Mouse (Mus musculus): Measurements from ENCODE around the gene Ankrd39.

GRCm38 (mm10) chr1:36559256-36559655 lies 12.0 kb upstream of the Ankrd39 start:
- TF ChIP-seq EP300 (IDR thresholded peaks at IDR 0.05; ENCODE audit: insufficient read depth, low read depth, low read length) (no peak), POLR2A (IDR thresholded peaks at IDR 0.05; ENCODE audit: insufficient read depth, low read depth, low read length) (no peak), CTCF (IDR thresholded peaks at IDR 0.05) (no peak)
